Mouse (Mus musculus) hindbrain, embryonic 14.5 days (tissue): ENCODE measurements around the gene Gpsm1. TPM values are rescaled to one million over a fixed set of nuclear protein-coding genes. Genes with fewer than 3 reads are reported as not detected.

Source experiments
- ATAC-seq: fragments of 200-750 bp; cut with Nextera tagmentation; 2 replicates; pipeline ENCODE4 v1.8.0; 2017; ENCODE audit warnings: moderate number of reproducible peaks, mild to moderate bottlenecking, moderate TSS enrichment, moderate library complexity; ENCODE audit not compliant: low FRiP score
- DNase-seq: peaks from one replicate; pipeline ENCODE4 v3.0.0-alpha.2; 2015; ENCODE audit warnings: low spot score
- H3K27ac ChIP-seq: fragments of 300-500 bp; sonication (generic); 2 replicates; pipeline ENCODE4 v1.5.1; 2014; ENCODE audit warnings: mild to moderate bottlenecking, moderate library complexity
- H3K27me3 ChIP-seq: fragments of 300-500 bp; sonication (generic); 2 replicates; pipeline ENCODE4 v1.6.1; 2014; ENCODE audit warnings: mild to moderate bottlenecking, low read length, mixed read lengths; ENCODE audit not compliant: control insufficient read depth, insufficient read depth
- H3K36me3 ChIP-seq: fragments of 300-500 bp; sonication (generic); replicated peaks from 2 replicates; pipeline ENCODE4 v1.6.1; 2014; ENCODE audit not compliant: control insufficient read depth, insufficient read depth
- H3K4me1 ChIP-seq: fragments of 300-500 bp; sonication (generic); replicated peaks from 2 replicates; pipeline ENCODE4 v1.6.1; 2014; ENCODE audit warnings: antibody characterized with exemption, low read length, mixed read lengths; ENCODE audit not compliant: control insufficient read depth, insufficient read depth
- H3K4me2 ChIP-seq: fragments of 300-500 bp; sonication (generic); replicated peaks from 2 replicates; pipeline ENCODE4 v1.6.1; 2014; ENCODE audit warnings: mild to moderate bottlenecking, moderate library complexity
- H3K4me3 ChIP-seq: fragments of 300-500 bp; sonication (generic); replicated peaks from 2 replicates; pipeline ENCODE4 v1.5.1; 2014; ENCODE audit warnings: mild to moderate bottlenecking, low read length
- H3K9ac ChIP-seq: fragments of 300-500 bp; sonication (generic); 2 replicates; pipeline ENCODE4 v1.6.1; 2014
- H3K9me3 ChIP-seq: fragments of 300-500 bp; sonication (generic); 2 replicates; pipeline ENCODE4 v1.6.1; 2016; ENCODE audit warnings: low read length; ENCODE audit not compliant: control insufficient read depth
- WGBS: fragments of 180-500 bp; shearing (Covaris S2); extraction: QIAGEN DNeasy Blood & Tissue Kit; methylation state at CpG from one replicate; pipeline ENCODE4 v1.1.7; 2014; 5-methylcytosine and 5-hydroxymethylcytosine counted together
- polyA plus RNA-seq: library from polyadenylated mRNA; unstranded; fragments of >200 nt; fragmentation: Nextera tagmentation; extraction: Ambion mirVana; gene quantifications from 2 replicates; pipeline ENCODE4 v1.2.1, GENCODE M21; 2014

The Gpsm1 gene
- polyA plus RNA-seq, 1 experiment from 2014 or later, result 96.7 TPM

DNA sequence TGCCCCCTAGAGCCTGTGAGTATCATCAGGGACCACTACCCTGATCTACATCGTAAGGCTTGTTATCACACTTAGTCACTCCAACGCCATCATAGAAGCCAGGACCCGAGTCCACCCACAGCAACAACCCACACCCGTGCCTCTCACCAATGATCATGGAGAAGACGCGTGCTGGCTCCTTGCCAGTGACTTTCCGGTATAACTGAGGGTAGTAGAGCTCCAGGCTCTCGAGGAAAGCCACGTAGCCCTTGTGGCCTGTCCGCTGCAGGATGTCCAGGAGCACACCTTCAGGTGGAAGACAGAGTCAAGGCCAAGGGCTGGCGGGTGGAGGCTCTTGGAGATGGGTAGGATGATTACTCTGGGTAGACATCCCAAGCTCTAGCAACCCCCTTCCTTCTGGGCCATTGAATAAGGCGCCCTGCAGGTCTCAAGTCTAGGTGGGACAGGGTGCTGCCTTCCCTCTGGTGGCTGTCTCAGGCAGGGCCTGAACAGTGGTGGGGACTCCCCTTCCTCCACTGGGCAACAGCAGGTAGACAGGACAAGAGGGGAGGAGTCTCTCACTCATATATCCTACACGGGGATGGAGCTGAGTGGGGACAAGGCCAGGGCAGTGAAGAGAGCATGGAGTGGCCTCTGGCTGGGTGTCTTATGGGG, 43.5 kb downstream of the Gpsm1 start:
- Histone ChIP-seq H3K4me3 (no peak overlapping the region), H3K4me1 (0 out of 2 replicates have a peak, but pooled peaks cover 1% of the 10 kb centered on the region), H3K36me3 (peaks cover 19% of the 10 kb centered on the region; the same call in 1 of the 2 replicates), H3K4me2 (no peak overlapping the region), H3K27ac (no peak overlapping the region), H3K9ac (no peak overlapping the region), H3K9me3 (no peaks in the 10 kb centered on the region), H3K27me3 (no peaks in the 10 kb centered on the region)
- 93% methylated on average over 13 of the region's 13 CpGs for WGBS
- DNase-seq (no peak), ATAC-seq (no peak)

GRCm38 (mm10) chr2:26359983-26360382, 44.7 kb downstream of the Gpsm1 start:
- Histone ChIP-seq H3K4me3 (no peak overlapping the region), H3K27ac (no peak overlapping the region), H3K4me2 (no peak overlapping the region), H3K27me3 (no peaks in the 10 kb centered on the region), H3K36me3 (peaks cover 31% of the 10 kb centered on the region), H3K9ac (no peak overlapping the region), H3K9me3 (no peaks in the 10 kb centered on the region), H3K4me1 (no peaks in the 10 kb centered on the region)
- ATAC-seq (no peak), DNase-seq (no peak)
- 88% methylated on average over 6 of the region's 6 CpGs for WGBS

DNA sequence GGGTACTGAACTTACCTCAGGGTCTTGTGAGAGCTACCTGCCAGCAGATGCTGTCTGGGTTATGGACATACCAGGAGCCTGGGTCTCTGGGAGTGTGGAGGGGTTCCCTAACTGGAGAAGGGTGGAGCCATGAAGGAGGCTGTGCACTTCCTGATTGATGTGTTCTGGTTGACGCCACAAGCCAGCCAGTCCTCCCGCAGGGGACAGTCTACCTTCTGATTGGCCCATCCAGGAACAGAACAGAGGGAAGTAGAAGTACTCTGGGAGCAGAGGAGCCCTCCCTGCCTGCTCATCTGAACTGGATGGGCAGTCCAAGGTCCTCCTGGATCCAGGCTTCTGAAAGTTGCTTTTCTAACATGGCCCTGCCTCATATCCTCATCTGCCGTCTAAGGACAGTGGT, 45.5 kb downstream of the Gpsm1 start, which contains the start of gene Card9:
TSS of gene Card9 (minus strand) at position 147 of the 400 bp plus-strand sequence.
- no peak within 1 kb of the TSS for H3K27ac ChIP-seq
- ATAC-seq (no peak), DNase-seq (no peak)
- no peak within 1 kb of the TSS for H3K4me2 ChIP-seq
- H3K36me3 ChIP-seq, result peaks cover 38% of the 10 kb centered on the region
- no peaks in the 10 kb centered on the region for H3K27me3 ChIP-seq
- H3K4me3 ChIP-seq, result no peak within 1 kb of the TSS
- H3K4me1 ChIP-seq, result no peaks in the 10 kb centered on the region
- H3K9ac ChIP-seq, result no peak within 1 kb of the TSS
- WGBS, result 61% methylated on average over 3 of the region's 3 CpGs
- H3K9me3 ChIP-seq, result no peaks in the 10 kb centered on the region

DNA sequence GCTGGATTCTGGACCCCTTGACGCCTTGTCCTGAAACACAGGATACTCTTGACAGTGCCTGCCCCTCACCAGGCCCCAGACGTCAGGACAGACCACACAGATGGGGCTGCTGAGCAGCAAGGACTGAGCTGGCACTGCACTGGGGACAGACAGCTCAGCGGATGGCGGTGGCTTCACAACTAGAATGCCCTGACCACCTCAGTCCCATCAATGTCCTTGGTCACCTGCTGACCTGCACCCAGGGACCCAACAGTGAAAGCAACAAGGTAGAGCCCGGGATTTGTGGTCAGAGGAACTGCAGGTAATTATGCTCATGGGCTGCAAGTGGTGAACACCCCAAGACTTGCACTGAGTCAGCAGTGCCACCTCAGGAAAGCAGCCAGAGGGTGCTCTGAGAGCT, 47.7 kb downstream of the Gpsm1 start:
- no peak for DNase-seq
- H3K9ac ChIP-seq, result no peak overlapping the region
- no peaks in the 10 kb centered on the region for H3K27me3 ChIP-seq
- no peak overlapping the region for H3K27ac ChIP-seq
- ATAC-seq, result no peak
- H3K4me1 ChIP-seq, result no peaks in the 10 kb centered on the region
- H3K9me3 ChIP-seq, result no peaks in the 10 kb centered on the region
- H3K4me2 ChIP-seq, result no peak overlapping the region
- H3K4me3 ChIP-seq, result no peak overlapping the region
- WGBS, result 87% methylated on average over 5 of the region's 5 CpGs
- H3K36me3 ChIP-seq, result peaks cover 61% of the 10 kb centered on the region

GRCm38 (mm10) chr2:26363481-26363880, 48.2 kb downstream of the Gpsm1 start:
- H3K4me1 ChIP-seq, result no peaks in the 10 kb centered on the region
- no peak overlapping the region for H3K27ac ChIP-seq
- H3K9me3 ChIP-seq, result no peaks in the 10 kb centered on the region
- no peak overlapping the region for H3K4me3 ChIP-seq
- 92% methylated on average over 5 of the region's 5 CpGs for WGBS
- DNase-seq (no peak), ATAC-seq (no peak)
- peaks cover 65% of the 10 kb centered on the region for H3K36me3 ChIP-seq
- H3K27me3 ChIP-seq, result no peaks in the 10 kb centered on the region
- no peak overlapping the region for H3K4me2 ChIP-seq
- no peak overlapping the region for H3K9ac ChIP-seq

DNA sequence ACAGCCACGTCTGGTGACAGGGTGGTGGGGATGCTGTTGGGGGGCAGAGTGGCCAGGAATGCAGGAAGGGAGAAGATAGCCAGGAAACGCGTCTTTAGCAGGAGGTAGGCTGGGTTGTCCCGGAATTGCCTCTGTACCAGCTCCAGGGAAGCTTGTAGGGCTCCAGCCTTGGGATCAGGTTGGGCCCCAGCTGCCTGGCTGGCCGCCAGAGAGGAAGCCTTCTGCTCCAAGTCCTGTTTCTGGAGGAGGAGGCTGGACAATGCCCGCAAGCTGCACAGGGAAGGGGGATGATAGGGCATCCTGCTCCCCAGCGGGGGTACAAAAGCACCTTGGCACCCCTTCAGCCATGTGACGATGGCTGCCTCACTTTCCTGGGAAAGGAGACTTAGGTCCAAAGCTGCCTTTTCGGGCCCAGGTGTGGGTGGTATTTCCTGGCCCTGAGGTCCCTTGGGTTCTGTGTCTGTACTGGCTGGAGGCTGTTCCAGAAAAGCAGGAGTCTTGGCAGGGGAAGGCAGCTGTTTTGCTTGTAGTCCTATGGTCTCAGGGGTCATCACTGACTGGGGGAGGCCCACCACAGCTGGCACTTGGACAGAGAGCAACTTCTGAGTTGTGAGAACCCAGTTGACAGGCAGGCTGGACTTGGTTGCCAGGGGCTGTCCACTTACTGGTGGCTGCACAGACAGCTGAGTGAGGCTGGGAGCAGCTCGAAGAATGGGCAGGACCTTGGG, 49.6 kb downstream of the Gpsm1 start:
- 87% methylated on average over 10 of the region's 10 CpGs for WGBS
- ATAC-seq, result no peak
- no peak overlapping the region for H3K4me2 ChIP-seq
- H3K27me3 ChIP-seq, result no peaks in the 10 kb centered on the region
- no peaks in the 10 kb centered on the region for H3K4me1 ChIP-seq
- H3K9ac ChIP-seq, result no peak overlapping the region
- DNase-seq, result no peak
- H3K9me3 ChIP-seq, result no peaks in the 10 kb centered on the region
- peaks cover 80% of the 10 kb centered on the region for H3K36me3 ChIP-seq
- no peak overlapping the region for H3K27ac ChIP-seq
- H3K4me3 ChIP-seq, result no peak overlapping the region

DNA sequence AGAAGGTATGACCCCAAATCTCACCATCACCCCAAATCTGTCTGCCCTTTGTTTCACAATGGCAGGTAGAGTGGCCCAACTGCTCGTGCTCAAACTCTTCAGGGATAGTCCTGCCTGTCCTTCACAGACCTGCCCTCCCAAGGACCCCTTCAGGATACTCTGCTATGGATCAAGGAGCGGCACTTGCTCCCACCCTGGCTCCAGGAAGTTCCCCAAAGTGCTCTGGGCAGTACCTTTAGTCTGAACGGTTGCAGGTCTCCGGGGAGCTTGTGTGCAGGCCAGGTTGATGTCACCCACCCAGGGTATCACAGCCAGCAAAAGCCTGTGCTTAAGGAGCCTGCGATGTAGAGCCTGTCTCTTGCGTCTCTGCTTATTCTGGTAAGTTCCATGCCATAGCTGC, 52.6 kb downstream of the Gpsm1 start:
- Histone ChIP-seq H3K4me2 (no peak overlapping the region), H3K9ac (no peak overlapping the region), H3K36me3 (peaks cover 99% of the 10 kb centered on the region), H3K27ac (no peak overlapping the region), H3K9me3 (no peaks in the 10 kb centered on the region), H3K27me3 (no peaks in the 10 kb centered on the region), H3K4me1 (no peaks in the 10 kb centered on the region), H3K4me3 (no peak overlapping the region)
- 94% methylated on average over 6 of the region's 6 CpGs for WGBS
- no peak for ATAC-seq
- no peak for DNase-seq

GRCm38 (mm10) chr2:26368572-26368971, 53.3 kb downstream of the Gpsm1 start:
- Histone ChIP-seq H3K4me1 (no peaks in the 10 kb centered on the region), H3K4me2 (no peak overlapping the region), H3K27ac (no peak overlapping the region), H3K9ac (no peak overlapping the region), H3K36me3 (peaks cover 100% of the 10 kb centered on the region), H3K4me3 (no peak overlapping the region), H3K27me3 (no peaks in the 10 kb centered on the region), H3K9me3 (no peaks in the 10 kb centered on the region)
- ATAC-seq (no peak), DNase-seq (no peak)
- whole genome bisulfite sequencing, result 89% methylated on average over 1 of the region's 1 CpGs

GRCm38 (mm10) chr2:26372396-26372795, 57.1 kb downstream of the Gpsm1 start:
- no peak overlapping the region for H3K9ac ChIP-seq
- ATAC-seq (no peak), DNase-seq (no peak)
- H3K4me3 ChIP-seq, result no peak overlapping the region
- H3K36me3 ChIP-seq, result peaks cover 100% of the 10 kb centered on the region
- no peaks in the 10 kb centered on the region for H3K27me3 ChIP-seq
- H3K27ac ChIP-seq, result no peak overlapping the region
- no peaks in the 10 kb centered on the region for H3K4me1 ChIP-seq
- no peak overlapping the region for H3K4me2 ChIP-seq
- no peaks in the 10 kb centered on the region for H3K9me3 ChIP-seq
- 97% methylated on average over 8 of the region's 8 CpGs for WGBS
